Mouse (Mus musculus) liver, embryonic 16.5 days (tissue): ENCODE measurements at regions not wholly inside any gene's neighbourhood (a gene's known extent, or its start where the extent isn't known, plus 50 kb on each side); places are given as distances from the start of the nearest gene placed in this dataset.

Experiments
- ATAC-seq: fragments of 200-750 bp; cut with Nextera tagmentation; 2 replicates; pipeline ENCODE4 v1.8.0; 2017; ENCODE audit warnings: low read depth, mild to moderate bottlenecking, moderate number of reproducible peaks, moderate library complexity
- H3K27ac ChIP-seq: fragments of 300-500 bp; sonication (generic); 2 replicates; pipeline ENCODE4 v1.5.1; 2014; ENCODE audit warnings: mild to moderate bottlenecking, low read length
- H3K27me3 ChIP-seq: fragments of 300-500 bp; sonication (generic); 2 replicates; pipeline ENCODE4 v1.6.1; 2014; ENCODE audit warnings: low read depth, low read length, mixed read lengths; ENCODE audit not compliant: control insufficient read depth, insufficient read depth
- H3K36me3 ChIP-seq: fragments of 300-500 bp; sonication (generic); 2 replicates; pipeline ENCODE4 v1.6.1; 2014; ENCODE audit warnings: mild to moderate bottlenecking; ENCODE audit not compliant: control insufficient read depth, insufficient read depth
- H3K4me1 ChIP-seq: fragments of 300-500 bp; sonication (generic); 2 replicates; pipeline ENCODE4 v1.6.1; 2014; ENCODE audit warnings: low read depth, low read length, mixed read lengths; ENCODE audit not compliant: control insufficient read depth
- H3K4me2 ChIP-seq: fragments of 300-500 bp; sonication (generic); 2 replicates; pipeline ENCODE4 v1.6.1; 2014; ENCODE audit warnings: low read depth, low read length, mixed read lengths
- H3K4me3 ChIP-seq: fragments of 300-500 bp; sonication (generic); 2 replicates; pipeline ENCODE4 v1.5.1; 2014; ENCODE audit warnings: low read depth, mild to moderate bottlenecking, low read length
- H3K9ac ChIP-seq: fragments of 300-500 bp; sonication (generic); 2 replicates; pipeline ENCODE4 v1.6.1; 2014; ENCODE audit warnings: low read depth, low read length
- H3K9me3 ChIP-seq: fragments of 300-500 bp; sonication (generic); replicated peaks from 2 replicates; pipeline ENCODE4 v1.6.1; 2016; ENCODE audit warnings: low read length; ENCODE audit not compliant: control insufficient read depth
- WGBS: fragments of 180-500 bp; shearing (Covaris S2); extraction: QIAGEN DNeasy Blood & Tissue Kit; methylation state at CpG from one replicate; pipeline ENCODE4 v1.1.7; 2014; ENCODE audit not compliant: insufficient replicate concordance; 5-methylcytosine and 5-hydroxymethylcytosine counted together

DNA sequence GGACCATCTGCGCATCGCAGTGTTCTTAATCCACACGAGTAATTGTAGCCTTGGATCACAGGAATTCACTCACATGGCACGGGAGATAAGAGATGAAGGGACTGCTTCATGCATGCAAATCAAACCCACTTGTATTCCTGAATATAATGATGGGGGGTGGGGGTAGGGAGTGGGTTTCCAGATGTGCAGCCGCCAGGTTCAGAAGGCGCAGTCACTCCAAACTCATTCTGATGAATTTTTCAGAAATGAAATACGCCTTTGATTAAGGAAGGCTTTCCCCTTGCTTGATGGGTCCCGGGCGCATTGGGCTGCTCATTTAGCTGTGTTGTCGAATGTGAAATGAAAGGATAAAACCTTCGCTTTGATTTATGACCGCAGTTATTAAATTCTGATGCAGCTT lies 170.7 kb downstream of the Ackr3 start:
- Histone ChIP-seq H3K9ac (no peak overlapping the region), H3K36me3 (no peaks in the 10 kb centered on the region)
- WGBS, result 74% methylated on average over 12 of the region's 12 CpGs

DNA sequence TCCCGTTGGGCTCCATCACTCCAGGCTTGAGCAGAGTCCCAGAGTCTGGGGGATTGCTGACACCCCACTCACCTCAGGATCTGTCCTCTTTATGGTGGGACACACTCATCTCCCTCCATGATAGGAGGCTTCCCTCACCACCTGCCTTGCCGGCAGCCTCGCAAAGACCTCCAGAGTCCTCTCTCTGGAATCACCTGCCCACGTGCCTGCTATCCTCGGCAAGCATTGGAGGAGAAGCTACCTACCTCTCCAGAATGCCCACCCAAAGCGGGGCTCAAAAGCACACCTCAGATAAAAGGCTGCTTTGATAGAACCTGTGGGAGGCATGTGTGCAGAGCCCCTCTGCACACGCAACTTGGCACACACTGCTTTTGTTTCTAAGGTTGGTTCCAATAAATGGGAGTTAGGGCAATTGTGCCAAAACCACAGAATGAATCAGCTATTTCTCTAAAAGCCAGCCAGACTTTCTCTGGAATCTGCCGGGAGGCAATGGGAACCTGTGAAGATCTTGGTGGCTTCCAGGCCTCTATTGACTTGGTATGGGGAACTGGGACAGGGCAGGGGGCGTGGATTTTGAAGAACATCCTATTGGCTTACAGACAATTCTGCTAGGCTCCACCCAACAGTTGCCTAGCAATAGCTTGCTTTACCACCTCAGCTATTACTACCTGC lies 176.4 kb downstream of the Ackr3 start:
- no peak overlapping the region for H3K4me3 ChIP-seq
- no peak overlapping the region for H3K9ac ChIP-seq
- H3K27me3 ChIP-seq, result no peaks in the 10 kb centered on the region
- H3K9me3 ChIP-seq, result no peaks in the 10 kb centered on the region
- no peaks in the 10 kb centered on the region for H3K36me3 ChIP-seq
- H3K27ac ChIP-seq, result no peak overlapping the region
- 71% methylated on average over 9 of the region's 9 CpGs for WGBS
- no peak for ATAC-seq
- H3K4me1 ChIP-seq, result no peaks in the 10 kb centered on the region
- no peak overlapping the region for H3K4me2 ChIP-seq

More for the DNA sequence above, 170.7 kb downstream of the Ackr3 start:
- H3K4me1 ChIP-seq, result no peaks in the 10 kb centered on the region
- no peak overlapping the region for H3K27ac ChIP-seq
- H3K27me3 ChIP-seq, result no peaks in the 10 kb centered on the region
- no peak for ATAC-seq
- H3K9me3 ChIP-seq, result no peaks in the 10 kb centered on the region
- H3K4me3 ChIP-seq, result no peak overlapping the region
- no peak overlapping the region for H3K4me2 ChIP-seq

DNA sequence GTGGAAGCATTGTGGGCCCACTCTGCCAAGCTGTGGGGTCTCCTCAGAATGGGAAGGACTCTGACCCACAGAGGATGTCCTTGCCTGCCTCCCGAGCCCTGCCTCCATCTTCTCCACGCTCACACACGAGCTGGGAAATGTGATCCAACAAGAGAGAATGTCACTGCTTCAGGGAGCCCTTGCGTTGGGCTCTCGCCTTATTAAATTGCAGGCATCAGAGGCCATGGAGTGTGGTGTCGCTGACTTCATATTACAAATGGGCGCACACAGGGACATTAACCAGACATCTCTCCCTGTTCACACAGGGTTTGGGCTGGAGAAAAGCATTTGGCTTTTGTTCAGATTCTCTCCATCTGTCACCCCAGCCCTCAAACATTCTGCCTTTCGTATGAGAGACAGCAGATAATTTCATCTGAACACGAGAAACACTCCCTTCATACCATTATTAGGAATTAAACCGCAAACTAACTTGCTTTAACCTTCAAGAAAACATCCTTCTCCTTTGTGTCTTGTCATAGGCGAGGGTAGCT lies 179.2 kb downstream of the Ackr3 start:
- no peak overlapping the region for H3K4me3 ChIP-seq
- no peak overlapping the region for H3K4me2 ChIP-seq
- H3K36me3 ChIP-seq, result no peaks in the 10 kb centered on the region
- no peak overlapping the region for H3K27ac ChIP-seq
- WGBS, result 65% methylated on average over 11 of the region's 11 CpGs
- no peak overlapping the region for H3K9ac ChIP-seq
- H3K4me1 ChIP-seq, result no peaks in the 10 kb centered on the region
- H3K27me3 ChIP-seq, result no peaks in the 10 kb centered on the region
- H3K9me3 ChIP-seq, result no peaks in the 10 kb centered on the region
- no peak for ATAC-seq

DNA sequence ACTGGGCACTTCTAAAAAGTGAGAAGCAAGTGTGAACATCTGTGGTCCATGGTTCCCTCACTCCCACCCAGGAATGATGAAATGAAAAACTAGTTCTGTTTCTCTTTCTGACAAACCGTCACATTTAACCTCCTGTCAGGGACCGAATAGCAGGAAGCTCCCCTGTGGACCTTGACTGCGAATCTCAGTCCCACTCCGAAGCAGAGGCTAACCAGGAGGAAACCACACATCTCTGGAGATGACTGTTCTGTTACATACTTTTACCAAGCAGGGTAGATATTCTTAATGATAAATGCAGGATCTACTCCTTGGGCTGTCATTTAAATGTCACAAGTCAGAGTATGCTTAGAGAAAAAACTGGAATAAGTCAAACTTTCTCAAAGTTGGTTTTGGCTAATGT lies 181.2 kb downstream of the Ackr3 start:
- no peak overlapping the region for H3K4me3 ChIP-seq
- no peaks in the 10 kb centered on the region for H3K9me3 ChIP-seq
- no peaks in the 10 kb centered on the region for H3K27me3 ChIP-seq
- no peak for ATAC-seq
- 12% methylated on average over 4 of the region's 4 CpGs for WGBS
- no peaks in the 10 kb centered on the region for H3K36me3 ChIP-seq
- H3K4me2 ChIP-seq, result no peak overlapping the region
- no peaks in the 10 kb centered on the region for H3K4me1 ChIP-seq
- H3K9ac ChIP-seq, result no peak overlapping the region
- H3K27ac ChIP-seq, result no peak overlapping the region

DNA sequence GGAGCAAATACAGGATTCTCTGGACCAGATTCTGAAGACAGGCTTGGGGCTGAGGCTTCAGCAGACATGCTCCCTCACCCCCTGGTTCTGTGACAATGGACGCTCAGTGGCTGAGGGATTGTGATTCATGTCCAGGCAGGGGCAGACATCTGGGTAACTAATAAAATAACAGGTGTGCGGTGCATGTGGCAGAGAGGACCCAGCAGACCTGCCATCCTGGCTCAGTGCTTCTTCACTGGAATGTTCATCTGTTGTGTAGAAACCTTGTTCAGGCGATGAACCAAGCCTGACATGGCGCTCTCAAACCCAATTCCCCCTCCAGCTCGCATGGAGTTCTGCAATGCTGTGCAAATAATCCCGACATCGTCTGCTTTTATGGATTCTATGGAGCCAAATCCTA lies 183.0 kb downstream of the Ackr3 start:
- no peaks in the 10 kb centered on the region for H3K4me1 ChIP-seq
- H3K27me3 ChIP-seq, result no peaks in the 10 kb centered on the region
- H3K4me3 ChIP-seq, result no peak overlapping the region
- no peak overlapping the region for H3K27ac ChIP-seq
- no peak for ATAC-seq
- no peak overlapping the region for H3K4me2 ChIP-seq
- WGBS, result 64% methylated on average over 7 of the region's 7 CpGs
- H3K9ac ChIP-seq, result no peak overlapping the region
- no peaks in the 10 kb centered on the region for H3K9me3 ChIP-seq
- H3K36me3 ChIP-seq, result no peaks in the 10 kb centered on the region

DNA sequence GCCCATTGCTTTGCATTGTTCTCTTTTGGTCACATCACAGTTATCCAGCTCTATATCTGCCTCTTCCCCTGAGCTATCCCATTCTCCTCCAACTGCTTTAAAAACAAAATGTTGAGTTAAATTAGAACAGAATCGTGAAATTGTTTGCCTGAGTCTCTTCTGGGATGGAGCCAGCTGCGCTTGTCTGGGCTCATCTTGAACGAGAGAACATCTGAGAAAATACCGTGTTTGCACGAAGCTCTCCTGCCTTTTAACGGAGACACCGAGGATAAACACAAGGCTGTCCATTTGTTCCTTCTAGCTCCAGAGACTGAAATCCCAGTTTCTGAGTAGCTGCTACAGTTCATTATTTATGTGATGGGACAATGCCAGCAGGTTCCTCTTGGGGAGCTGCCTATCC lies 186.6 kb downstream of the Ackr3 start:
- no peak overlapping the region for H3K4me3 ChIP-seq
- no peaks in the 10 kb centered on the region for H3K4me1 ChIP-seq
- H3K36me3 ChIP-seq, result no peaks in the 10 kb centered on the region
- H3K9me3 ChIP-seq, result no peaks in the 10 kb centered on the region
- H3K9ac ChIP-seq, result no peak overlapping the region
- ATAC-seq, result no peak
- 60% methylated on average over 7 of the region's 7 CpGs for WGBS
- H3K27ac ChIP-seq, result no peak overlapping the region
- H3K27me3 ChIP-seq, result no peaks in the 10 kb centered on the region
- H3K4me2 ChIP-seq, result no peak overlapping the region

DNA sequence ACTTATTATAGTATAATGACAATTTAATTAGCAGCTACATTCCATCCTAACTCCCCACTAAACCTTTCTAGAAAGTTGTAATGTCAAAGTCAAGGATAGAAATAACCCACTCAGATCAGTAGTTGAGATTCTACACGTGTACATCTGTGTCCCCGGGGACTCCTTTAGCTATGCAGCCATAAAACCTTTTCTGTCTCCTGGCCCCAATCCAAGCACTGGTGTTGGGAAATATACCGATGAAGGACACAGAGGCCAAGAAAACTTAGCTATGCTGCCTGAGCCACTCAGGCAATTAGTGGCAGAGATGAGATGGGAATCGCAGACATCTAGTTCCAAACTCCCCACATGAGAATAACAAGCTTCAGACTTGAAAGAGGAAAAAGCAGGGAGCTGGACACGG lies 190.1 kb downstream of the Ackr3 start:
- Histone ChIP-seq H3K4me3 (no peak overlapping the region), H3K4me2 (no peak overlapping the region), H3K36me3 (no peaks in the 10 kb centered on the region), H3K27ac (no peak overlapping the region), H3K4me1 (no peaks in the 10 kb centered on the region; the same call in 1 of the 2 replicates), H3K9ac (no peak overlapping the region), H3K27me3 (no peaks in the 10 kb centered on the region), H3K9me3 (no peaks in the 10 kb centered on the region)
- 58% methylated on average over 5 of the region's 5 CpGs for WGBS
- no peak for ATAC-seq

DNA sequence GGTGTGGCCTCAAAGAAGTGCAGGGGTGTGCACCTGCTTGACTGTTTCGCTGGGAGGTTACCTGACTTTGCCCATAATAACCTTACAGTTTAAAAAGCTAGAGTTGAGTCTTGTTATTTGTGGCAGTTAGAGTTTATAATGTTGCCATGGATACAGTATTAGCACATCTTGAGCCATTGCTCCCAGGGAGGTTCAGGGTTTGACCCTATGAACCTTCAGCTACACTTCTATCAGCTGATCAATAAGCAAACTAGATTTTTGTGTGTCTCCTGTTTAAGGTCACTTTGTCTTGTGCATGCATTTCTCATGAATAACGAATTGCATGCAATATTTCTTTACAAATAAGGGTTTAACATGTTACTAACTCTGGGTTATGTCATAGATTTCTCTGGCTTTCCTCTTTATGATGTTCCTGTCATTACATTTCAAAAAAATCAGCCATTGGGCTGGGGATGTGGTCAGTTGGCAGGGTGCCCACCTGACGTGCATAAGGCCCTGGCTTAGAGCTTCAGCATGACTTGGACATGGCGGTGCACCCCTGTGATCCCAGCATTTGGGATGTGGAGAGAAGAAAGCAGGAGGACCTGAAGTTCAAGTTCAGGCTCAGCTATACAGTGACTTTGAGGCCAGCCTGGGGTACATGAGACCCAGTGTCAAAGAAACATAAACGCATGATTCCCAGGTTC lies 191.7 kb downstream of the Ackr3 start:
- no peak overlapping the region for H3K4me2 ChIP-seq
- WGBS, result 55% methylated on average over 5 of the region's 5 CpGs
- no peaks in the 10 kb centered on the region for H3K9me3 ChIP-seq
- peak; percentile 47; the same call in 1 of the 2 replicates for ATAC-seq
- no peak overlapping the region for H3K9ac ChIP-seq
- no peaks in the 10 kb centered on the region; the same call in 1 of the 2 replicates for H3K4me1 ChIP-seq
- H3K4me3 ChIP-seq, result no peak overlapping the region
- no peaks in the 10 kb centered on the region for H3K27me3 ChIP-seq
- no peaks in the 10 kb centered on the region for H3K36me3 ChIP-seq
- no peak overlapping the region for H3K27ac ChIP-seq

DNA sequence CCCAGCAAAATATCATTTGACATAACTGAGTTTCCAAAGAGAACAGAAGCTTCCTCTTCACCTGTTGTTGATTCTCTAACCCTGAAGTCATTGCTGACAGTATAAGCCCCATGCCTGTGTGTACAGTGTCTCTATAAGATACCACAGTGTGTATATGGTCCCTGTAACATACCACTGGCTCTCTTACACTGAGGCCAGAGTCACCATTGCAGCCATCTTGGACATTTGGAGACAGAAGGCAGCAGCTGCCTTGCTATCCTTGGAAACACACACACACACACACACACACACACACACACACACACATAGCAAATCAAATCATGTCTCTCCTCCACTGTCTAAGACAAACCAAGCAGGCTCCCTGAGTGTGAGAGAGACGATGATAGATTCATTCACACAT lies 192.9 kb downstream of the Ackr3 start:
- Histone ChIP-seq H3K36me3 (no peaks in the 10 kb centered on the region), H3K27me3 (no peaks in the 10 kb centered on the region), H3K4me2 (no peak overlapping the region), H3K27ac (no peak overlapping the region), H3K9ac (no peak overlapping the region), H3K4me3 (no peak overlapping the region), H3K9me3 (no peaks in the 10 kb centered on the region), H3K4me1 (no peaks in the 10 kb centered on the region; the same call in 1 of the 2 replicates)
- ATAC-seq, result no peak
- 54% methylated on average over 1 of the region's 1 CpGs for WGBS
